Mouse (Mus musculus): ENCODE data around the gene Dnajc19.

Dnajc19 gene

DNA sequence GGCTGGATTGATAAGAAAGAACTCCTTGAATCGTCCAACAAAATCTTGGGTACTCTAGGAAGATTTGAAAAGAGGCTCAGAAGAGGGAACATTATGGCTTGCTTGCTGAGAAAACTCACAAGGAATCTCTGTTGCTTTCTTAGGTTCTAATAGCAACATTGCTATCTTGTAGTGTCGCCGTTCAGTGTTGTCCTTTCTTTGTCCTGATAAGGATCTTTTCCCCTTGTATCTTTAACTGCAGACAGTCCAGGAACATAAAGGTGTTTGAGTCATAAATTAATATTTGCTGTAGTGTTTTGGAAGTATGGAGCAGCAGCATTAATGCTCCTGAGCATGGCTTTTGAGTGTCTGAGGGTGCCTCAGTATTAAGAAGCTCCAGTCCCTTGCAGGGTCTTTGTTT lies 50.5 kb downstream of the Dnajc19 start:
- no peak for DNase-seq (ENCODE audit: low read depth, low spot score)

DNA sequence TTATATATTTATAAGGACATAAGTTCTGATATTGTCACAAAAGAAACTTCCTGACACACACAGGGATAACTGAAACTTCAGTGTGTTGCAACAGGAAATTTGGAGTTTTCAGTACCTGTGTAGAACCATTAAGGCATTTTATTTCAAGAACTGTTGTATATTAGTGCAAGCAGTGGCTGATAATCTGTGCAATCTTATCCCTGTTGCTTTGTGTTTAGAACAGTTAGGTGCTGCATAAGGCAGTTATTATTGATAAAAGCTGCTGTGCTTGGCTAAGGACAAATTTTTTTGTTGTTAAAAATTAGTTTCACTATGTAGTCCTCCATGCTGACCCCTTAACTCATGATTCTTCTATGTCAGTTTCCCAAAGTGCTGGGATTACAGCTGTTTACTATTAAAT lies 52.2 kb downstream of the Dnajc19 start:
- no peak for DNase-seq (ENCODE audit: low read depth, low spot score)

DNA sequence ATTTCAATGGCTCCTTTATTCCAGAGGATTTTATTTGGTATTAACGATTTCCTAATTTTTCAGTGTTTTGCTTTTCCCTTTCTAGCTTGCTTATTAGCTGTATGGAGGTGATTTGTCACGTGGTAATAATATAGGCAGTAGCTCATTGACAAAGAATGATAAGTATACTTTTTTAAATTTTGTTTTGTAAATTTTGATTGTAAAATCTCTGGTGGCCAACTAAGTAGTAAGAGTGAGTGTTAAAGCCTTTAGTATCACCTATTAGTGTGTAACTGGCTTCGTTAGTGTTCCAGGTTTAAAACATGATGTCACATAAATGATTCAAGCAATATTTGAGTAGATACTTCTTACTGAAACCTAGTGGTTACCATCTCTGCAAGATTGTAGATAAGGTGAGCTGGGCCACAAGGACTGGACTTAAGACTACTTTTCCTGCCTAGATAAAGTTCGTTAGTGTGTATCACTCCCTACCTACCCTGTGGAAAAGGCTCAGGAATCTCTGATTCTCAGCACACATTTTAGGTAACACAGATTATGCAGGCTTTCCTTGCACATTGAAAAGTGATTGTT lies 59.8 kb downstream of the Dnajc19 start:
- DNase-seq (ENCODE audit: low read depth, low spot score): no peak

DNA sequence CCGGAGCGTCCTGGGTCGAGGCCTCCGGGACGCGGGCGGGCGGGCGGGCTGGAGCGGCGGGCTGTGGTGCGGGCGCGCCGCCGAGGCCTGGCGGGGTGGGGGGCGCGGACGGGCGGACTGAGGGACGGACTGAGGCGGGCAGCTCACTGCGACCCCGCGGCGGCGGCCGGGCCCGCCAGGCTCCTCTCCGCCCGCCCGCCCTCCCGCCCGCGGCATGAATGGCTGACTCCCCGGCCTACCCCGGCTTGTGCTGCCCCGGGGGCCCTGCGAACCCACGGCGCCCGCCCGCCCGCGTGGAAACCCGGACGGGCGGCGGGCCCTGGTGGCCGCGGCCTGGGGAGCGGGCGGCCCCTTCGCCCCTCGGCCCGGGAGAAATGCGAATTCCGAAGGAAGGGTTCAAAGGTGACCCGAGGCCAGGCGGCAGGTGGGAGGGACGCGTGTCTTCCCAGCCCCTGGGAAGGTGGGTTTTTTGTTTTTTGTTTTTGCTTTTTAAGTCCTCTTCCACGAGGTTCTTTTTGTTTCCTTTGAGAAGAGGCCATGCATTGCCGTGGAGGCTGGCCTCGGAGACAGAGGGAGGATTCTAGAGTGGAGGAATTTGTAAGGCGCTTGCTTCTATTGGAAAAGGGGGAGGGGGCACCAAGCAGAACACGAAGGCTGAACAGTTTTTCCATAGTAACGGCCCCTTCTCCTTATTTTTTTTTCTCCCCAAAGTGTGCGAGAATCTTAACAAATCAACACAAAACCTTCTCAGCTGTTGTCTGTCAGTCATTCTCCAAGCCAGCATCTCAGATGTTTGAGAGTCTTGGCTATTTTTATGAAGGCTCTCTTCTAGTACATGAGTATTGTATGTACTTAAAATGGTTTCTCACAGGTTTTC lies 60.5 kb downstream of the Dnajc19 start:
- DNase-seq (ENCODE audit: low read depth, low spot score): no peak

DNA sequence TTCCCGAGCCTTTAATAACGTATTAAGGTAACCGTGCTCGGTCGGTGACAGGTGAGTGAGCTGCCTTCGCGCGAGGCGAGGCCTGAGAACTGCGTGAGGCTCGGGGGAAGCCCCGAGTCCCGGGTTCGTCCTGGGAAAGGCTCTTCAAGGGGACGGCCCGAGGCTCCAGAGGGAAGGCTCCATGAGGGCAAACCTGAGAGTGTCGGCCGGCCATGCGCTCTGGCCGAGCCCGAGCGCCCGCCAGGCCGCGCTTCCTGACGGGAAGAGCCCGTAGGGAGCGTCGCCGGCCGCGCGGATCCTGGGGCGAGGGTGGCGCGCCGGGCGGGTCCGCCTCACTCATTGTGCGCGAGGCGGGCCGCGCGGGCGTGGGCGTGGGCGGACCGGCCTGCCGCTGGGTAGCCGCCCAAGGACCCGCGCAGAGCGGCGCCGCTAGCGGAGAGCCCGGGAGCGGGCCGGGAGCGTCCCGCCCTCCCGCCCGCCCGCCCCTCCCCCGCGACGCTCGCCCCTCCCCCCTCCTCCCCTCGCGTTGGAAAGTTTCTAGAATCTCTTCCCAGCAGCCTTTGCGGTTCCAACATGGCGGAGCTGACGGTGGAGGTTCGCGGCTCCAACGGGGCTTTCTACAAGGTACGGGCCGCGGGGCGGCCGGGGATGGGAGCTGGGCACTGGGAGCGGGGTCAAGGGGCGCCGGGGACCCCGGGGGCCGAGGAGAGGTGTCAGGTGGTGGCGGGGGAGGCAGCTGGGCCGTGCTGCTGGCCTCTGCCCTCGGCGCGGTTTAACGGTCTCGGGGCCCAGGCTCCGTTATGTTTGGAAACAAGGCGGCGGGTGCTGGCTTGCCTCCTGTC lies 61.4 kb downstream of the Dnajc19 start, which contains the start of gene Fxr1:
Gene Fxr1, plus strand, starts transcription at position 404 of the 842 bp plus-strand sequence.
- DNase-seq (ENCODE audit: low read depth, low spot score): peak; percentile 50

DNA sequence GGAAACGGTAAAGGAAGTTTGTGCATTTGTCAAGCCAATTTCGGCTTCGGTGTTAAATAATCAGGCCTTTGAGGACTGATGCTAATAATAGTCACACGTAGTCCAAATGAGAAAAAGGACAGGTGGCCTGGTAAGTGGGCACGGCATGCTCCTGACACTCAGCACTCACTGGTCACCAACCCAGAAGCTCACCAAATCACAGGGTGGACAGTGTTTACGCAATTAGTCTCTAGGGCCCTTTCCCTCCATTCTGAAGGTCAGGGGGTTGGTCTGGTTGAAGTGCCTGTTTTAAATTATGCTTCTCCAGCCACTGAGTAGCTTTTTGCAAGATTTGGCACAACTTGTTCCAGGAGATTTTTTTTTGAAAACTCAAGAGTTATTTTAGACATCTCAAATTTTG lies 72.9 kb downstream of the Dnajc19 start:
- DNase-seq (ENCODE audit: low read depth, low spot score): no peak

DNA sequence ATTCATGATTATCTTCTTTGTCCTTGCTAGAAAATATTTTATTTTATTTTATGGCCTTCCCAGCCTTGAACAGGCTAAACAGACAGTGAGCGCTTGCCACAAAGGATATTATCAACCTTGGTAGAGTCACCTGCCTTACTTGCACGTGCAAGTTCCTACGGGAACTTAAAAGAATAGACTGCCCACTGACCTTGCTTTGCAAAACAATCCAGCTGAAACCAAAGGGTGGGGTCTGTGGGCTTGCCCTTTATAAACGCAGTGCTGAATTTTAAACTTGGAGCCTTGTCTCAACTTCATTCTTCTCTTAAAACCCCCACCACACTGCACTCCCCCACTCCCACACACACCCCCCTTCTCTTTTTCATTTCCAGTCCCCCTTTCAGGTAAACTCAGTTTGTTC lies 73.5 kb downstream of the Dnajc19 start:
- no peak for DNase-seq (ENCODE audit: low read depth, low spot score)

DNA sequence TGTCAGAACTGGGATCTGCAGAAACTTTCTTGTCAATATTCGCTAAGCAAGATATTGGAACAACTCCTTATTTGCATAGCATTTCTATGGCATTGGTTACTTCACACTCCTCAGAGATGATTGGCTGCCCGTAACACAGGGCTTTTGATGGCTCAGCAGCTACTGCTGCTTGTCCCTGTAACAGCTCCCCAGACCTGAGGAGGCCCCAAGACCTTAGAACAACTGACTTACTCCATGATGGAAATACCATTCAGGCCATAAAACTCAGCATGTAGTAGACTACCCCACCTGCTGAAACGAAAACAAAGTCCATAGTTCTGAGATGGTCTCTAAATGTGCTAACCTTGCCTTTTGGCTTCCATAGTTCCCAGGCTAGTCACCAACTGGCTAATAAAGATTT lies 74.3 kb downstream of the Dnajc19 start:
- no peak for DNase-seq (ENCODE audit: low read depth, low spot score)

DNA sequence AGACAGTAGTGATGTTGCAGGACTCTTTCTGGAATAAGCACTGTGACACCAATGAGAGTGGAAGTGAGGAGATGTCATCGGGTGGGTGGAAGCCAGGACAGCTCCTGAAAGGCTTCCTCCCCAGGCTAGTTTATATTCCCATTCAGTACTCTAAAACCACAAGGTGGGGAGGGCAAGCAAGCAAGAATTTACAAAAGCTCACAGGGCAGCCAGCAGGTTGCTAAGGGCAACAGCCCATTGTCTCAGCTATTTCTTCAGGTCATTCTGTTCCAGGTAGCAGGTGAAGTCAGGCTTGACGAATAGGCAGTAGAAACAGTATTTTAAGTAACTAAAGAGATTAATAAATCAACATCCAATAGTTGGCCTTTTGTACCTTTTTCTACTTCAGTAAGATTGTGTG lies 74.8 kb downstream of the Dnajc19 start:
- no peak for DNase-seq (ENCODE audit: low read depth, low spot score)
